Mouse (Mus musculus) layer of hippocampus, adult 2 months (tissue): ENCODE measurements at regions not wholly inside any gene's neighbourhood (a gene's known extent, or its start where the extent isn't known, plus 50 kb on each side); places are given as distances from the start of the nearest gene placed in this dataset.
A peak's percentile ranks its signal among the peaks of the same experiment; 100 is the strongest.
"Not testable (repeated sequence)": the region's sequence is repeated elsewhere in the genome, so short reads cannot be mapped to it uniquely, and the experiment has no call there.

Source experiments
- DNase-seq, 2 experiments: peaks; one replicate each; pipeline ENCODE4 v3.0.0; 2022; ENCODE audit warnings: low spot score in 2 of 2
- H3K27ac ChIP-seq: fragments of 200-600 bp; 2 replicates; pipeline ENCODE4 v1.8.1; 2022
- H3K4me3 ChIP-seq: fragments of 200-600 bp; 2 replicates; pipeline ENCODE4 v1.8.1; 2022; ENCODE audit warnings: mild to moderate bottlenecking
- CTCF ChIP-seq: fragments of 200-600 bp; conservative IDR thresholded peaks from 2 replicates; pipeline ENCODE4 v1.8.1; 2022; ENCODE audit warnings: antibody characterized with exemption, mild to moderate bottlenecking, moderate library complexity

DNA sequence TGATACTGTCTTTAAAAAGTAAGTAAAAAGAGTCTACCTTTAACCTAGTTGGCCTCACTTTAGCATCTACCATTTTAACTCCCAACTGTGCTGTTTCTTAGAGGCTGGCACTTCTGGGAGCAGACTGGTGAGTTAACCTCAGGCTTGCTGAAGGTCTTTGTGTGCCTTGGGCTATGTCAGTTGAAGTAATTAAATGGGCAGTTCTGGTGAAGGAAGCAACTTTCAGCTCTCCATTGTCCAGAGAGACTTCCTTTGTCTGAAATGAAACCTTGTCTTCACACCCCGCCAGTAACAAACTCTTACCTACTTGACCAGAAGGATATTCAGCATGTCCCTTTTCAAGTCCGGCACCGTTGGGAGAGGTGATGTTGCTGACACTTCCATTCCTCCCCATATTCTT, 55.5 kb downstream of the Zfp281 start:
- Histone ChIP-seq H3K27ac (no peak overlapping the region), H3K4me3 (no peak overlapping the region)
- DNase-seq = no peak
- no peak for TF ChIP-seq CTCF

DNA sequence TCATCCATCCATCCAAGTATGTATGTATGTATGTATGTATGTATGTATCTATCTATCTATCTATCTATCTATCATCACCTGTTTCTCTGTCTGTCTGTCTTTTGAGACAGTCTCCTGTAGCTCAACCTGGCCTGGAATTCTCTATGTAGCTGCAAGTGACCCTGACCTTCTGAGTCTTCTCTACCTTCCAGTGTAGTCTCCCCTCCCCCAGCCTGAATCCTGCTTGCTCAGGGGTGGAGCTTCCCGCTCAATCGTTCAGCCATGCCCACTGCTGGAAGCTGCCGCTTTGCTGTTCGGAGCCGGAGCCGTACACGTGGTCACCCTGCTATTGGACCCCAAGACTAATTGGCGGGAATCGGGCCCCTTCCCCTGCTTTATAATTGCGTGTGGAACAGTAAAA, 57.6 kb downstream of the Zfp281 start:
- H3K27ac ChIP-seq, H3K4me3 ChIP-seq, DNase-seq: not testable (repeated sequence)

GRCm38 (mm10) chr1:136683061-136683531, 58.4 kb downstream of the Zfp281 start:
- peak overlapping the region; percentile 51; the same call in 1 of the 2 replicates for H3K27ac ChIP-seq
- TF ChIP-seq CTCF = no peak
- peak in 1 of 2 experiments; percentile 37 for DNase-seq
- no peak overlapping the region for H3K4me3 ChIP-seq

- Histone ChIP-seq H3K27ac (peak overlapping the region; percentile 32; the same call in 1 of the 2 replicates), H3K4me3 (no peak overlapping the region)
- no peak for TF ChIP-seq CTCF
- DNase-seq = no peak
Measured at GRCm38 (mm10) chr1:136683561-136684131, 58.9 kb downstream of the Zfp281 start.

- Histone ChIP-seq H3K4me3 (no peak overlapping the region), H3K27ac (no peak overlapping the region)
- TF ChIP-seq CTCF = no peak
- DNase-seq = no peak
Measured at GRCm38 (mm10) chr1:136684481-136684880, 59.8 kb downstream of the Zfp281 start.

DNA sequence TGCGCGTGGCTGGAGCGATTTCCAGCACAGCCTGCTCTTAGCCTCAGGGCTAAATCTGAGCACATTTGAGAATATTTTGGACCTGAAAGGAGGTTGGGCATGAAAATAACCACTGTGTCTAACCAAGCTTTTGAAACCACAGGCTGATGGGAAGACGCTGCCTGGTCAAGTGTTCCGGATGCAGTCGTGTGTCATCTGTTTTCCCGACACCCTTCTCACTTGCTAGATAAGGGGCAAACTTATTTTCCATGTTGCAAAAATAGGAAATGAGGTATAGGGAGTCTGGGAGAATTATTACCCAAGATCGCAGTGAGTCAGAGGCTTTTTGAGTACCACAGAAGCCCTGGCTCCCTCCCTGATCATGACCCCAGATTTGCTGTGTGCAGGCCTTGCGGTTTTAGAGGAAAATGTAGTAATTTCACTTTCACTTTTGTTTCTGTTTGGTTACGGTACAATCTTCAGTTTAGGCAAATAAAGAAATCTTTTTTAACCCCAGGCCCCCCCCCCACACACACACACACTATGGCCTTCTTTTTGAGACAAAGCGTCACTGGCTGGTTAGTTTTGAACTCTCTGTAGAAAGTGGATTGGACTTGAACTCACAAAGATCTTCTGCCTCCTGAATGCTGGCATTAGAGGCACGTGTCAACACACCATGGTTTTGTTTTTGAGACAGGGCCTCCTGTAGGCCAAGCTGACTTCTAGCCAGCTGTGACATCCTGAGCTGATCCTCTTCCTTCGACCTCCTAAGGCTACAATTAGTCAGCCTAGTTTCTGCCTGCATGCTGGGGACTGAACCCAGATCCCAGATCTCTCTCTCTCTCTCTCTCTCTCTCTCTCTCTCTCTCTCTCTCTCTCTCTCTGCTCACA, 60.7 kb downstream of the Zfp281 start:
- TF ChIP-seq CTCF = no peak
- Histone ChIP-seq H3K27ac (peak overlapping the region; percentile 52; the same call in 1 of the 2 replicates), H3K4me3 (no peak overlapping the region; the same call in 1 of the 2 replicates)
- DNase-seq = no peak

DNA sequence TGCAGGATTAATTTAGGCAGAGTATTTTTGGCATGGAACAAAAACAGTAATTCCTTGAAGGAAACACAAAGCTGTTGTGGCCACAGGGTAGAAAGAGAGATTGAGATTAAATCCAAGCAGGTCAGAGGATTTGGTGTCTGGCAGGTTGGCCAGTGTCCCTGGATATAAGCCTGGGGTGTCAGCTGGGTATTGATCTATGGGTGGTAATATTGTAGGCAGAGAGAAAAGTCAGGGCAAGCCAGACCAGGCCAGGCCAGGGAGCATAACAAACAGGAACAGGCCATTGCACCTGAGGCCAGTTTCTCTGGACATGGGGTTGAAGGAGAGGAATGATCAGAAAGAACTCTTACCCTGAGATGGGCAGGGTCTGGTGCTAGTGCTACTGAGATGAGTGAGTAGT, 61.8 kb downstream of the Zfp281 start:
- no peak overlapping the region for H3K4me3 ChIP-seq
- no peak for DNase-seq
- TF ChIP-seq CTCF = no peak
- no peak overlapping the region for H3K27ac ChIP-seq

DNA sequence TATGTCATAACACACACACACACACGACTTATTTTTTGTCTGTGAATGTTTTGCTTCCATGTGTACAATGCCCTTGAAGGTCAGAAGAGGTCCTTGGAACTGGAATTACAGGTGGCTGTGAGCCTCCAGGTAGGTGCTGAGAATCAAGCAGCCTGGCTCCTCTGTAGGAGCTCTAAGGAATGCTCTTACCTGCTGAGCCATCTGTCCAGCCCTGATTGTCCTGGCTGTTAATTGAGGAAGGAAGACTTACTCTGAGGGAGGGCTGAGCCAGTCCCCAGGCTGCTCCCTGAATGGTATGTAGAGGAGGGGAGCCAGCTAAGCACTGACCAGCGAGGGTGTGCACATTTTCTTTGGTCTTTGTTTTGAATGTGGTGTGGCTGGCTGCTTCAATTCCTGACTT, 65.4 kb downstream of the Zfp281 start:
- no peak overlapping the region for H3K27ac ChIP-seq
- TF ChIP-seq CTCF = no peak

DNA sequence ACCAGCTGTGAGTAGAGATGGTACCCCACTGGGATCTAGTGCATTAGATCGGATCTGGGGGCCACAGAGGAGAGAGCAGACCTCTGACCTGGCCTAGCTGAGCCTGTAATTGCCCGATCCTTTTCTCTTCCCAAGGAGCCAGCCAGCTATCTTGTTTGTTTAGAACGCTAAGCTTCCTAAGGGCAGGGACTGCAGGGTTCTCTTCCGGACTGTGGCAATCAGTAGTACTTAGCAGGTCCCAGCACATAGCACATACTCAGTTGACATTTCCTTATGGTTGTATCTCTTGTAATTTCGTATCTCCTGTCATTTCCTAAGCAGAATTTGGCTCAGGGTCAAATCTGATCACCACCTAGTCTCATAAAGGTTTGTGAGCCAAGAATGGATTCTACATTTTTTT, 68.7 kb downstream of the Zfp281 start:
- no peak overlapping the region for H3K4me3 ChIP-seq
- no peak for TF ChIP-seq CTCF
- no peak for DNase-seq
- H3K27ac ChIP-seq = no peak overlapping the region

More for the DNA sequence above, 65.4 kb downstream of the Zfp281 start:
- no peak overlapping the region for H3K4me3 ChIP-seq
- no peak for DNase-seq

DNA sequence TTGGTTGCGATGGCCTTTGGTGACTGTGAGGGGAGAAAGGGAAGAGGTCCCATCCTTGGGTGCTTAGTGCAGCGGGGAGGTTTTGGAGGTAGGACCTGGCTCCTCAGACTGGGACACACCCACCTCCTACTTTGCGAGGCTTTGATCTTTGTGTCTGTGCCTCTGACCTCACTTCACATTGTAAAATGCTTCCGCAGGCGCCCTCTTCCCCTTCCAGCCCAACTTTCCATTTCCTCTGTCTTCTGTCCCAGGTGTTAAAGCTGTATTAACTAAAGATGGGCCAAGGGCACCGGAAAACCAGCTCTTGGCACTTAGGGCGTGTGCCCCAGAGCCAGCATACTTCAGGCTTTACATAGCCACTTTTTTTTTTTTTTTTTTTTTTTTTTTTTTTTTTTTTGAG, 70.3 kb downstream of the Zfp281 start:
- TF ChIP-seq CTCF = no peak
- no peak overlapping the region for H3K4me3 ChIP-seq
- H3K27ac ChIP-seq = no peak overlapping the region
- DNase-seq = no peak

DNA sequence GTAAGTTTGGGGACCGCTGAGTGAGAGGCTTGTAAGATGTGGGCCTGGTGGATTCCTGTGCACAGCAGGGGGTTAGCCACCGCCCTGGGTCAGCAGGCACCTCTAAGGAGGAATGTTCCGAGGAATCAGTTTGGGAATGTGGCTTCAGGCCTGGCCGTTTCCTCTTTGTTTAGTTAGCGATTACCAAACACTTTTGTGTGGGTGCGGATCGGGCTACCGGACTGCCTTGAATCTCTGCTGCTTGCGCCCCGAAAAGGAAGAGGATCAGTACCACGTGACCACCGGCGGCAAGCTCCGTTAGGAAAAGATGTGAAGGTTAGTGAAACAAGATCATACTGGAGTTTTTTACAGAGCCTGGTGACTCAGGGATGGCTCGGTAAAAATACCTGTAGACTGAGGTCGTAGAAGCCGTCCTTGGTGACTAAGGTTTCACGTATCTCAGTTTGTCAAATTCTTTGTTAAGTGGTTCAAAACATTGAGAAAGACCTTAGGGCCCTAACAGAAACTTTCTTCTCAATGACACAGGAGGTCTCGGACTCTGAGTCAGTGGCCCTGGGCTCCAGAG, 71.5 kb downstream of the Zfp281 start:
- no peak overlapping the region for H3K27ac ChIP-seq
- H3K4me3 ChIP-seq = peak overlapping the region; percentile 29; the same call in 1 of the 2 replicates
- TF ChIP-seq CTCF = no peak
- no peak for DNase-seq

- DNase-seq = no peak
- Histone ChIP-seq H3K27ac (no peak overlapping the region), H3K4me3 (no peak overlapping the region)
- TF ChIP-seq CTCF = no peak
Measured at GRCm38 (mm10) chr1:136698454-136699152, 73.9 kb downstream of the Zfp281 start.

DNA sequence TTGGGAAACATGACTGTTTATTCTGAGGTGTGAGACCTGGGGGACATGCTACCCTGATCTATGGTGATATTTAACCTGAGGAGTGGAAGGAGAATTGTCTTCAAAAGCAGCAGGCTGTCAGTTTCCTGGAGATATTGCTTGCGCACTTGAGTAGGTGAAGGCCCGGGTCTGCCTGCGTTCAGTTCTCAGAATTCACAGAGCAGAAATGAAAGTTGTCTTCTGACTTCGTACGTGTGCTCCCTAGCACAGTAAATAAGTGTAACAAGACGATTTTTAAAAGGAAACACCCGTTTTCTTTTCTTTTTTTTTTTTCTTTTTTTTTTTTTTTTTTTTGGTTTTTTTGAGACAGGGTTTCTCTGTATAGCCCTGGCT, 74.4 kb downstream of the Zfp281 start:
- TF ChIP-seq CTCF = no peak
- Histone ChIP-seq H3K4me3 (no peak overlapping the region), H3K27ac (no peak overlapping the region)
- DNase-seq = no peak
